Mouse (Mus musculus) MEL-GATA-1-ER (cell line): Measurements from ENCODE around the gene Nptxr.

Experiments
- DNase-seq: peaks from one replicate; pipeline ENCODE4 v3.0.0-alpha.2; 2012; ENCODE audit warnings: low read depth; ENCODE audit errors: extremely low read depth

Gene Nptxr

GRCm38 (mm10) chr15:79753873-79754272 is 50.7 kb downstream of the Nptxr start:
- DNase-seq = no peak

GRCm38 (mm10) chr15:79753420-79753752 is 51.2 kb downstream of the Nptxr start:
- no peak for DNase-seq

GRCm38 (mm10) chr15:79752742-79753419 is 51.7 kb downstream of the Nptxr start:
- DNase-seq = no peak

DNA sequence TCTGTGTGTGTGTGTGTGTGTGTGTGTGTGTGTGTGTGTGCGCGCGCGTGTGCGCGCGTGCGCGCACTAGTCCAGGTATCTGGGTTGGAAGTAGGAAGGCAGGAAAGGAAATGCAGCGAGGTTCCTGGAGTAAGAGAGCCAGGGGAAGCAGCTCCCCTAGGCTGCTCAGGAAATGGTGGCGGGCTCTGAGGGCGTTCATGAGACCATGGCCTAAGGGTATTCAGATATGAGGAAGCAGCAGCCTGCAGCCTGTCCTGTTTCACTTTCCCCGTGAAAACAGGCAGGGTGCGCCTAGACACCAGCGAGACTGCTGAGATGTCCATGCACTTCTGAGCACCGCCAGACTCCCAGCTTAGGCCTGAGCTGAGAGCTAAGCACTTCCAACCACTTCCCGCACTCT is 52.8 kb downstream of the Nptxr start:
- DNase-seq = no peak

GRCm38 (mm10) chr15:79750266-79750665 is 54.3 kb downstream of the Nptxr start:
- DNase-seq = no peak

GRCm38 (mm10) chr15:79749162-79749561 is 55.4 kb downstream of the Nptxr start:
- no peak for DNase-seq

DNA sequence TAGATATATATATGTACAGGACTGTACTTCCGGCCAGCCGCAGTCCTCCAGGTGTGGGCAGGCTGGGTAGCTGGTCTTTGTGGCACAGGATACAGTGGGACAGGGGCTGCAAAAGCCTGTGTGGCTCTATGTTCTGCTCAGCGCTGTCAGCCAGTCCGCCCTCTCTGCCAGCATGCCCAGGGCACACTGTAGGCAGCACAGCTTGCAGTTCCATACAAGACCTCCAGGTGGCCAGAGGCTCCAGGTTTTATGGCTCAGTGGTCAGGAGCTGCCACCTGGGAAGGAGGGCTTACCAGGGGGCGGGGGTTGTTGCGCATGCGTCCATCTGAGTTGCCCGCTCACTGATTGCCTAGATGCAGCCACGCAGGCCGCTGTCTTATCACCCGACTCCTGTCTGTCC is 56.6 kb downstream of the Nptxr start:
- no peak for DNase-seq

GRCm38 (mm10) chr15:79745883-79746282 is 58.7 kb downstream of the Nptxr start:
- no peak for DNase-seq

- DNase-seq = no peak
Measured at GRCm38 (mm10) chr15:79745312-79745711, 59.3 kb downstream of the Nptxr start.

DNA sequence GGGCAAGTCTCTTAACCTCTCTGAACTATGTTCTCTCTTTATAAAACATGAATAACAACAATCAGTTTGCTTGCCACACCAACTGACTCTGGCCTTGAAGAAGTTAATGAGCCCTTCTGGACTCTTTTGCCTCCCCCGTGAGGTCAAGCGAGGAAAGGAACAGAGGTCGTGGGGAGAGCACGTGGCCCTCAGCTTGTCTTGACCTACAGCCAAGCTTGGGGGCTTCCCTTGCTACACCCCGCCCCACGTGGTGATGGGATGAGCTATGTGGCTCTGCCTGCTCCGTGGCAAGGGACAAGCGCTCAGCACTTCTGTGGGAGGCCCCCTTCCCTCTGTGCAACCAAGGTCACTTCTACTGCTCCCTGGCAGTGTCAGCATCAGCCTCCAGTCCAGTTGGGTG is 59.8 kb downstream of the Nptxr start:
- DNase-seq = no peak

- DNase-seq = no peak
Measured at GRCm38 (mm10) chr15:79744001-79744400, 60.6 kb downstream of the Nptxr start.

- no peak for DNase-seq
Measured at GRCm38 (mm10) chr15:79742706-79743023, 61.9 kb downstream of the Nptxr start.

DNA sequence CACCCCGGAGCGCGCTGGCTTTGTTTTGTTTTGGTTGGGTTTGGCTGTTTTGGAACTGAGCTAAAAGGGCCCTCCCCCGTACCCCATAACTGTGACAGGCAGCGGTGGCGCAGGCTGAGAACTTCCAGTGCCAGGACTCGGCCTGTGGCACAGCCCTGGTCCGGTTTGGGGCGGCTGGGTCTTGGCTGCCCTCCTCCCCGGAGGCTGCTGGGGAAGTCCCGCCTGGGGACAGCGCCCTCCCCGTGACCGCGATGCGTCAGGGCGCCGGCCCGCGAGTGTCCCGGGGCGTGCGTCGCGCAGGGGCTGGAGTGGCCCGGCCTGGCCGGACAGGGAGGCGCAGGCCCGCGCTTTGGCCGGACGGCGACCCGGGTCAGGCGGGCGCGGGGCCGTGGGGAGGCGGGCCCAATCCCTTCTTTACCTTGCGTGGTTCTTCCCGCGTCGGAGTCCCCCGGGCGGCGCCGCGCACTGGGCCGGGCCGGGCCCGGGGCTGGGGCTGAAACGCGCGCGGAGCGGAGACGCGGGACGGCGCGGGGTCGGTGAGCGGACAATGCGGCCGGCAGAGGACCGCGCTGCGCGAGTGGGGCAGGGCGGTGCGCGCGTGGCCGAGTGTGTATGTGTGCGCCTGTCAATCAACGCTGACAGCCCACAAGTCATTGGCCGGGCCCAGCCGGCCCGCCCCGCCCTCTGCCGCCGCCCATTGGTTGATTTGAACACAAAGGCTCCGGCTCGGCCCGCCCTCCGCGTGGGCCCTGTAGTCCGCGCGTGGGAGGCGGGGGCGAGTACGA is 62.5 kb downstream of the Nptxr start, which contains the start of gene Sun2:
Gene Sun2 (minus strand): TSS at position 616 of the 785 bp plus-strand sequence.
- DNase-seq = peak; percentile 52

DNA sequence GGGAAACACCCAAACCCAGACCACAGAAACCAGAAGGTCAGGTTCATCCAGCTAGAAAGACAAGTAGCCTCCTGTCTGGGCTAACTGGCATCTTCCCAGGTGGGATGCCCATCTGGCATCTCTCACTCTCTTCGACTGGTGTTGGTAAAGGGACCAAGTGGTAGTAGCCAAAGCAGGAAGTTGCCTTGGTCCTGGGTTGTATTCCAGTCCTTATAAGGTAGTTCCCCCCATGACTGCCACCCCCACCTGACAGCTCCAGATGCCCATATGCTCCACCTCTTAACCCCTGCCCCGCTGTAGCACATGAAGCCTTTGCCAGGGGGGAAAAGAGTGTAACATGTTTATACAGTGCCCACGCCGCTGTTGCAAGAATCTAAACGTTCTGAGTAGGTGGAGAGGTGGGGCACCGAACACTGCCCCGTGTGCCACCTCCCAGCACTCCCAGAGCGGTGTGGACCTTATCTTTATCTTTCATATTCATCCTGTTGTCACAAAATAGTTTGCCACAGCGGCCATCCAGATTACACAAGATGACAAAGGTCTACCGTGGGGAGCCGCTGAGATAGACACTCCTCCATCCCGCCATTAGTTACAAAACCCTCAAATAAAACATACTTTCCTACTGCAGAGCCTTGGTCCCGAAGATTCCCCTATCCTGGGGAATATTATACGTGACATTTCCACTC is 63.2 kb downstream of the Nptxr start:
- no peak for DNase-seq

- DNase-seq = no peak
Measured at GRCm38 (mm10) chr15:79740739-79741138, 63.8 kb downstream of the Nptxr start.
